Mouse (Mus musculus) adrenal gland, postnatal 10 days (tissue): ENCODE data around the gene Npas3. TPM values are rescaled to one million over a fixed set of nuclear protein-coding genes. Genes with fewer than 3 reads are reported as not detected.

Experiments
- DNase-seq: peaks from one replicate; pipeline ENCODE4 v3.0.0; 2021; ENCODE audit warnings: mixed read lengths
- total RNA-seq, 2 experiments: library from RNA; stranded (reverse); gene quantifications; 2 replicates each; pipeline ENCODE4 v1.2.3; 2021

The Npas3 gene
- total RNA-seq, 2 experiments from 2014 or later, result 2.4 to 3.5 TPM

- peak; percentile 49 for DNase-seq
Observed at GRCm38 (mm10) chr12:53416096-53416495, 167.6 kb downstream of the Npas3 start.

- DNase-seq, result peak; percentile 10
Observed at GRCm38 (mm10) chr12:53421701-53422100, 173.2 kb downstream of the Npas3 start.

GRCm38 (mm10) chr12:53423631-53424030, 175.2 kb downstream of the Npas3 start:
- no peak for DNase-seq

- DNase-seq, result no peak
Observed at GRCm38 (mm10) chr12:53426006-53426405, 177.5 kb downstream of the Npas3 start.

GRCm38 (mm10) chr12:53427153-53427552, 178.7 kb downstream of the Npas3 start:
- no peak for DNase-seq

DNA sequence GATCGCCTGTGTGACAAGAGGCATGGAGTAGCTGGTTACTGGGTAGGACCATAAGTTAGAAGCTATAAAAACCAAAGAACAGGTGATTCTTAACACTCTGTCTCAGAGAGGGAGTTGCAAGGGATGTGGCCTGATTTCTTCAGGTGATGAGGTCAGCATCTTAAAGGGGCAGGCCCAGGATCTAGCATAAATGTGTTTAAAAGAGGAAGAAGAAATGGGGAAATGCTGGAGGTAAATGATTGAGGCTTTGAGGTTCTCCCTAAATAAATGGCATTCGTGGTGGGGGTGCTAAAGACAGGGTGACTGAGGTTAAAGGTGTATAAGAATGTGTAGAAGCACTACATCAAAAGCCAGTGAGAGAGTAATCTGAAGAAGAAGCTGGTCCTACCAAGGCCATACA, 193.6 kb downstream of the Npas3 start:
- no peak for DNase-seq

DNA sequence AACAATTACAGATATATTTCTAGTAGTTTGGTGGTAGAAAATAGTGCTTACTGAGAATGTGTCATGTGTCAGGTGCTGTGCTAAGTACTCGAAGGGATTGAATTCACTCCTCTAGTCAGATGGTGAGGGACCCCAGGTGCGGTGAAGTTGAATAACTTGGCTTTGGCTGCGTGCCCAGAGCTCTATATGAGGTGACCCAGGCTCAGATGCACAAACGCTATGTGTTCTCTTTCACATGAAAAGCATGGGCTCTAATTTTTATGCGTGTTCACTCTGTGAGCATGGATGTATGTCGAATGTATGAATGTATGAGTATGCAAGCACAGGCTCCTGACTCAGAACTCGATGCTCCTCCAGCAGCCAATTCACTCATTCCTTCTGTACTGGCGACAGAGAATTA, 199.0 kb downstream of the Npas3 start:
- no peak for DNase-seq

- no peak for DNase-seq
Observed at GRCm38 (mm10) chr12:53448040-53448439, 199.6 kb downstream of the Npas3 start.

GRCm38 (mm10) chr12:53467549-53467948, 219.1 kb downstream of the Npas3 start:
- no peak for DNase-seq

DNA sequence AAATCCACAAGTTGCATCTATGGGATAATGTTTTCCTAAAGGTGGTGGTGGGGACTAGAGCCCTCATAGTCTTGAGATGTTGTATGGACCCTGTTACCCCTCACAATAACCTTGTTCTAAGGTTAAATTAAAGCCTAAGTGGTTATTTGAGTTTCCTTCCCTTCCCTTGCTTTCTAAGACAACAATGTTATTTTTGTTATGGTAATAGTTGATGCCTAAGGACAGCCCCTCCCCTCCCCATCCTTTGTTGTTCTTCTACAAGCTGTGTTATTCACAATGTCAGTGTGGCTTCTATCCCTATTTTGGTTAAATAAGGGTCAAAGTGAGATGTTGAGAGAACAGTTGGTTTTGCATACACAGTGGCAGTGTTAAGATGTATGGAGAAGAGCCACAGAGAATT, 226.0 kb downstream of the Npas3 start:
- no peak for DNase-seq

- DNase-seq, result no peak
Observed at GRCm38 (mm10) chr12:53484924-53485323, 236.4 kb downstream of the Npas3 start.

DNA sequence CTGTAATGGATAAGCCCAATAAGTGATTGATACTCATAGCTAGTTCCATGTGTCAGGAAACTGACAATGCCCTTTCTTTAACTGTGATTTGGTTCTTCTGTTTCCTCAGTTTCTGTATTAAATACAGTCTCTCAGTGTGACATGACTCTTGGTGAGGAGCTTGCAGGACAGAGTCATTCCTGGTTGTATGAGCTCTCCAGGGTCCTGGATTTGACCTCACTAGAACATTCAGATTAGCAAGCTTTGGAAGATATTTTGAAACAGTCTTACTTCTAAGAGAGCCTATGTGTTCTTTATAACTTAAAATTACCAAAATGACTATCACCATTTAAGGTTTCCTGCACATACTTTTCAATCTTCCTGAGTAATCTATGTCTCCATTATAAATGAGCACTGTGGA, 247.9 kb downstream of the Npas3 start:
- no peak for DNase-seq

GRCm38 (mm10) chr12:53514885-53515284, 266.4 kb downstream of the Npas3 start:
- DNase-seq, result no peak

DNA sequence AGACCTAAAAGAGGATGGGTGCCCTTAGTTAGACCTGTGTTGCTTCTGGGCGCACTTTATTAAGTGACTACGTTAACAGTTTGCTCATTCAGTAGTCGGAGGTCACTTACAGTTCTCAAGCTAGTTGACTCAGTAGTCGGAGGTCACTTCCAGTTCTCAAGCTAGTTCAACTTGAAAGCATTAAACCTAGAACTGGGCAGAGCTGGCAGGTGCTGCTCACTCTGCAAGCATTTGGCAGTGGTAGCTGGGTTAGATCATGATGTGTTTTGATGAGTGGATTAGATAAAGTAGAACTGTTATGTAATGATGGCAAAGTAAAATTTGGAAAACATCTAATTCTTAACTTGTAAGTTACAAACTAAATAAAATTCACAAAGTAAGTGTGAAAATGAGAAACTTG, 271.1 kb downstream of the Npas3 start:
- DNase-seq, result no peak

DNA sequence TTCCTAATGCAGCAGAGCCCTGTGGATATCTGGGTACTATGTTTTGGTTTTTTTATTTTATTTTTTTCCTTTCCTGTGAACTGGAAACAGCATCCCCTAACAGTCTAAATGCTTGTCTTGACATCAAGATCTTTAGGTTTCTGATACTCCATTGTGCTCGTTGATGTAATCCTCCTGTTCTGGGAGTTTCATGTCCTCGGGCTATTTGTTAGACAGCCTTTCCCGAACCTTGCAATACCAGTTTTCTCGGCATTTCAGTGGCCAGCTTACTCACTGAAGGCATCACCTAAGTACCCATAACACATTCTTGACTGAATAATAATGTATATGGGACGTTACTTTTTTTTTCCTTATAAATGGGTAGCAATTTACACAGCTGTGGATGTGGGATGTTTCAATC, 274.2 kb downstream of the Npas3 start:
- no peak for DNase-seq

DNA sequence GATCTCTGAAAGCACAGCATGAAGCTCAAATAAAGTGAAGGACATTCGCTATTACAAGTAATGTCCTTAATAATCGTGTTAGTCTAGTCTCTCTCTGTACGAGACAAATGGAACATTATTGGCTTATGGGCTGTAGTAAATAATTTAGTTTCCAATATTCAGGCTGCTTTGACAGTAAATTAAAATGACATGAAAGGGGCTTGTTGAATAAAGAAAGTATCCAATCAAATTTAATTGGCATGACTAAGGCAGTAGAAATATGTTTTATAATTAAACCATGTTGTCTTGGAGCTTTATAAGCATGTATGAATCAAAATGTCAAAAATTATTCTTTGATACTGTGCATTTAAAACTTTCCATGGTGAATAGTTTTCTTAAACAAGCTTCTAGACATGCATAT, 278.6 kb downstream of the Npas3 start:
- no peak for DNase-seq

GRCm38 (mm10) chr12:53529345-53529744, 280.9 kb downstream of the Npas3 start:
- DNase-seq, result no peak

DNA sequence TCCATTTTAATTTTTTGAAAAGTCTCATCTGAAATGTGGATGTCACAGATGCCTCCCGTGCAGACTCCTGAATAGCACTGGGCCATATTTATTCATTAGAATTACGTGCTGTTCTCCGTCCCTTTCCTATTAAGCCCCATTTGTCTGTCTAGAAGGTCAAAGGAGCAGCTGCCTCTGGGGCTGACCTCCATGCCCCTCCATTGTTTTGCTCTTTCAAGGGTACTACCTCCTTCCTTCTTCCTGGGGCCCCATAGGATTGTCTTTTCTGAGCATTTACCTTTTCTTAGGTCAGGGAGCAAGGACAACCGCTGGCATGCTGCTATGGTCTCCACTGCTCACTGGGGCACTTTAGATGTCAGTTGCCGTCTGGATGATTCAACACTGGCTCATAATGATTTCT, 288.3 kb downstream of the Npas3 start:
- DNase-seq, result no peak

- no peak for DNase-seq
Observed at GRCm38 (mm10) chr12:53556359-53556758, 307.9 kb downstream of the Npas3 start.

DNA sequence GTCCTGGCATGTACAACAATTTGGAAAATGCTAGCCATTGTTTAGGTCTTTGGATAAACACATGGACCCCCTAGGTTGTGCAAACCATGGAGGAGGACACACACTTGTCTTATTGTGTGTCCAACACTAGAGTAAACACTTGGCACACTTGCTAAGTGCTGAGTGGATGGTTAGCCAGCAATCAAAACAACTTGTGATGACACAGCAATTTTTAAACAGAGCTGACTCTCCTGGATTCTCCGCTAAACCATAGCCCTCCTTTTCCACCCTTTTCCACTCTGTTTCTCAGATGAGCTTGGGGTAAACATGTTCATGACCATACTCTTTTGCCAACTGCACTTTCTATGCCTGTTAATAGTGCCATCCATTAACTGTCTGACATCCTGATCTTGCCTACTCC, 309.8 kb downstream of the Npas3 start:
- DNase-seq, result no peak

- DNase-seq, result no peak
Observed at GRCm38 (mm10) chr12:53566712-53567387, 318.4 kb downstream of the Npas3 start.

DNA sequence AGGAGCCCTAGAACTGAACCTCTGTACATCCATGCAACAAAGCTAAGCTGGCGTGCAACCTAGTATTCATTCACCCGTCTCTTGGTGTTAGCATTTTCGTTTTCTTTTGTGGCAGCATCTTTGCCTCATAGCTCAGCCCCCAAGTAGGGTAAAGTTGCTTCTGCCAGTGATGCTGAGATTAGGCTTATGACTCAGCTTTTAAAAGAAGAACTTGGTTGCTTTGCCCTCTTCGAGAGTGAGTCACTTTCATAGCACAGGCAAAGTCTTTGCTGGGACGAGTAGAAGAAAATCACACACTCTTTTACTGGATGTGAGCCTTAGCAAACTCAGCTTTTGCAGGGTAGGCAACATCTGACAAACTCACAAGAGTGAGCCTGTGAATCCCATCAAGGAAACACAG, 332.7 kb downstream of the Npas3 start:
- DNase-seq, result no peak

- no peak for DNase-seq
Observed at GRCm38 (mm10) chr12:53587249-53587648, 338.8 kb downstream of the Npas3 start.

DNA sequence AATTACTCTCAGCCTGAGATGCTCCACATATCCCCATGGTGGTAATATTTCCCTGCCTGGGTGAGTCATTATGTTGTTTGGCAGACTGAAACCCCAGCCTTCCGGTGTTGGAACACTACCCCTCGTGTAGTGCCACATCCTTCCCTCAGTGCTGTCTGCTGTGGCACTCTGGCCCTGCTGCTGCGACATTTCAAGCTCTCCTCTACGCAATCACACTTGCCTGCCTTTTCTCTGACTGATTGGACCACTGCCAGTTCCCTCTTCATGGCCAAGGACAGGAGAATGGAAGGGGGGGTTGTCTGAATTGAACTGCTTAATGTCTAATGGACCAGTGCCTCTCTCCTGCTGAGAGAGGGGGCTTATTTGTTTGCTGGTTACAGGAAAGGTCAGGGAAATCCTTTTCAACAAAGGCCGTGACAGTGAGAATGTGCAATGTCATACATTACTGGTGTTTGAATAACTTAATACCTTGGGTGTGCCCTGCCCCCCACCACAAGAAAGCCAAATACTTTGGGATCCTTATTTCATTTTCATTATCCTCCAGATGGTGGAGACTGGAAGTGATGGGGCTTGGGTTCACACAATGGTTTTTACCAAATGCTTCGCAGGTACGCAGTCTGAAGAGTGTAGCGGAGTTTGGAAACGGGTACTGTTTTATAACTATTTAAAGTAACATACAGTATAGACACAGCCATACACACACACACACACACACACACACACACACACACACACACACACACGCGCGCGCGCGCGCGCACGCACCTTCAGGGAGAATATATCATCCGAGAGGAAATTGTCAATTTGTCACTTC, 339.4 kb downstream of the Npas3 start:
- peak; percentile 67 for DNase-seq
